Mouse (Mus musculus) cerebellum, adult 2 months (tissue): ENCODE data around the gene Rnf44.

Experiments
- CTCF ChIP-seq: fragments of 200-500 bp; IDR thresholded peaks from 2 replicates; pipeline ENCODE4 v1.5.1; 2011; ENCODE audit warnings: low read depth, mild to moderate bottlenecking, control low read depth, low read length, moderate library complexity, borderline replicate concordance; ENCODE audit not compliant: insufficient read depth
- POLR2A ChIP-seq: fragments of 200-500 bp; IDR thresholded peaks from 2 replicates; pipeline ENCODE4 v1.6.1; 2011; ENCODE audit warnings: low read length, control low read depth, borderline replicate concordance; ENCODE audit not compliant: insufficient read depth

DNA sequence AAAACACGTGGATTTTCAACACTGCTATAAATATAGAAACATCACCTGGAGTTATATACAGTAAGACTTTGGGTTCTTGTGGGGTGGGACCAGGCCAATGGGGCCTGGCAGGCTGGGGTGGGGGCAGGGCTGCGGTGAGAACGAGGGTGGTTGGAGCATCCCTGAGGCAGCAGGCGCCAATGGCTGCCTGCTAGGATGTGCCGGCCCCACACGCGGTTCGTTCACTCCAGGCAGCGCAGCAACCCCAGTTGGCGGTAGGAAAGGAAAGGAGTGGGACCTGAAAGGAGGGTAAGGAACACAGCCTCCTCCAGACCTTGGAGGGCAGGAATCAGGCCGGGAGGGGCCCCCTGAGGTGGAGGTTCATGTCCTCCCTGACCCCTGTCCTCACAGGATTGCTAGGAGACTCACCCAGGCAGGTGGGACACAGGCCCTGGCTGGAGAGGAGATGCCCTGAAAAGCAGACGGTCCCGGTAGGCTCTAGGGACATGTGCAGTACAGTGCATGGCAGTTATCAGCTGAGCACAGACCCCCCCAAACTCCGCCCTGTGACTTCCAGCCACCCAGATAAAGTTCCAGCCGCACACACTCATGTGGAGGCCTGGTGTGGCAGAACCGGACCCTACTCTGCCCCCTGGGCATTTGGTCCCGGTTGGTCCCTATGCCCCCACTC, 13.4 kb downstream of the Rnf44 start:
- no peak for TF ChIP-seq POLR2A
- TF ChIP-seq CTCF: no peak
